Comparison of ENCODE assay signal across 9 mouse cellular contexts in the genomic region with DNA sequence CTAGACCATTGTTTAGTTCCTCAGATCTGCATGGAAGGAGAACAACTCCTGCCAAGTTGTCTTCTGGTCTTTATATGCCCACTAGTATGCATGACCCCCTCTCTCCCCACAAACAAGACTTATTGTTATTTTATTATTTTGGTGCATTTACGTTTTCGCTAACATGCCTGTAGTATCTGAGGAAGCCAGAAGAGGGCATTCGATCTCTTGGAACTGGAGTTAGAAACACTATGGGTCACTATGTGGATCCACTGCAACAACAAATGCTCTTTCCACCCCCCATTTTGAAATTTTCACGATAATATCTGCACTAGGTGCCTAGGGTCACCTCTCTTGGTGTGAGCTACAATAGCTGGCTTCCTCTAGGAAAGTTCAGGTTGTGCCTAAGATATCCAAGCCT. TPM values are rescaled to one million over a fixed set of nuclear protein-coding genes. Genes with fewer than 3 reads are reported as not detected.
A peak's percentile ranks its signal among the peaks of the same experiment; 100 is the strongest.
DNase-seq lines count a peak whose midpoint lies in the region.
"Had no signal": no experiment of that assay in that cellular context is flagged by ENCODE, and none has a peak within 500 bp of the region (broad histone marks: within the 10 kb centered on the region; RNA-seq: fewer than 3 reads in every experiment).

No protein-coding gene starts in this region.

- peak; percentile 24 for DNase-seq in adrenal gland, adult 2 months
- DNase-seq in adrenal gland, postnatal 25 days: no peak
- DNase-seq in kidney, postnatal 10 days: peak; percentile 21
- no peak for DNase-seq in kidney, adult 11 months
- peak; percentile 43 for DNase-seq in 416B (ENCODE audit: low read depth)
- peak; percentile 46 for DNase-seq in fat pad, adult 2 months (ENCODE audit: extremely low read depth, low read depth, low spot score)
- no peak for DNase-seq in spleen, adult 18-20 months
- DNase-seq in spleen, adult 12 weeks (ENCODE audit: low spot score): no peak
- DNase-seq: embryo, embryonic 11 days had no signal

RNA-seq across cellular contexts. Expression of a gene that starts 35.4 kb away (rescaled TPM):
- 10 to 100 TPM; 35.2 to 45.3 TPM for total RNA-seq in adrenal gland, adult 2 months (2021)
- 5.4 and 8.4 TPM in 2 replicates for polyA plus RNA-seq in adrenal gland, adult 2 months (2012; rRNA removed)
- total RNA-seq in adrenal gland, postnatal 25 days (2021): 50.3 and 63.1 TPM in 2 replicates

RNA-seq across cellular contexts. Expression of a gene that starts 49.8 kb away (rescaled TPM):
- 10 to 100 TPM; 18.5 to 22.5 TPM for total RNA-seq in adrenal gland, adult 2 months (2021)
- polyA plus RNA-seq in adrenal gland, adult 2 months (2012; rRNA removed): 37.5 and 51.4 TPM in 2 replicates
- total RNA-seq in adrenal gland, postnatal 25 days (2021): 25.6 and 26.0 TPM in 2 replicates

RNA-seq across cellular contexts. Expression of a gene that starts 58.9 kb away (rescaled TPM):
- total RNA-seq in adrenal gland, adult 2 months (2021): 10 to 100 TPM; 25.5 to 34.6 TPM
- polyA plus RNA-seq in adrenal gland, adult 2 months (2012; rRNA removed): 5.5 TPM in 2 replicates
- 39.6 and 49.6 TPM in 2 replicates for total RNA-seq in adrenal gland, postnatal 25 days (2021)

RNA-seq across cellular contexts. Expression of a gene that starts 59.2 kb away (rescaled TPM):
- 10 to 100 TPM; 37.4 to 37.6 TPM for total RNA-seq in adrenal gland, adult 2 months (2021)
- polyA plus RNA-seq in adrenal gland, adult 2 months (2012; rRNA removed): 2.6 and 2.9 TPM in 2 replicates
- total RNA-seq in adrenal gland, postnatal 25 days (2021): 38.0 and 40.1 TPM in 2 replicates

Comparison
In these comparisons a context has a peak if more than half of its experiments do, and no peak if none do; other contexts are left out.
1. DNase-seq: peak in adrenal gland, adult 2 months (single experiment), kidney, postnatal 10 days (single experiment), 416B (single experiment) and fat pad, adult 2 months (single experiment); none in adrenal gland, postnatal 25 days (single experiment), kidney, adult 11 months (single experiment), spleen, adult 18-20 months (0 of 2) and spleen, adult 12 weeks (single experiment).